Mouse (Mus musculus): ENCODE results near the gene Hist3h2ba. TPM values are rescaled to one million over a fixed set of nuclear protein-coding genes. Genes with fewer than 3 reads are reported as not detected.

Hist3h2ba gene
- total and polyA plus RNA-seq, 2 experiments from 2014 or later = 114 to 1,117 TPM

DNA sequence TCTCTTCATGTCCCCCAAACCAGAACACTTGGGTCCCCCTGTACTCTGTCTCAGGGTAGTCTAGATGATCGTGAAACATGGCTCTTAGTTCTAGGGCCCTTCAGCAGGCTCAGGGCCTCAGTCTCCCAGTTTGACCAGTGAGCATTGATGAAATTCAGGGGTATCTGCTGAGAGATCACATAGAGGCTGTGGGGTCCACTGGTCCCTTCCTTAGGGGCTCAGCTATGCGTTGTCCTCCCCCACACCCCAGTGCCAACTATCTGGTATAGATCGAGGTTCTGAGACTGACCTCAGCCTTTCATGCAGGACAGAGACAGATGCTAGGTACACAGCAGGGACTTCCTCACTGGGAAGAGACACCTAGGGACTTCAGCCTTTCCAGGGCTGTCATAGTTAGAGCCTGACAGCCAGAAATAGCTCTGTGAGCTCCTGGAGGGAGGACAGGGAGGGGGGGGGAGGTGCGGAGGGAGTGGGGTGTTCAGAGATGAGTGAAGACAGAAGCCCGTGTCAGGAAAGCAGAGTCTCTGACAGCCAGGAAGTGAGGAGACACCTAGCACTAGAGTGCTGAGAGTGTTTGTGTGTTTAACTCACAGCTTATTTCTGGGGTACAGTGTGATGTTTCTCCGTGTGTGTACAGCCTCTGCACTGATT lies 35.1 kb downstream of the Hist3h2ba start:
- 89% methylated on average over 6 of the region's 6 CpGs for WGBS

GRCm38 (mm10) chr11:58984657-58985056 lies 35.9 kb downstream of the Hist3h2ba start:
- no peak for DNase-seq (ENCODE audit: low spot score)
- 98% methylated on average over 6 of the region's 7 CpGs for whole genome bisulfite sequencing

More for the DNA sequence above, 35.1 kb downstream of the Hist3h2ba start:
- Histone ChIP-seq H3K4me3 (ENCODE audit: low read depth, low read length) (no peak overlapping the region), H3K4me1 (ENCODE audit: insufficient read depth, low read length) (peaks cover 18% of the 10 kb centered on the region), H3K27me3 (ENCODE audit: insufficient read depth, low read length) (no peaks in the 10 kb centered on the region), H3K9ac (replicated peaks; ENCODE audit: low read length, poor library complexity, severe bottlenecking) (no peak overlapping the region), H3K4me2 (ENCODE audit: low read depth, low read length, poor library complexity, severe bottlenecking) (no peak overlapping the region), H3K27ac (ENCODE audit: low read depth, low read length) (no peak overlapping the region), H3K9me3 (ENCODE audit: low read length) (no peaks in the 10 kb centered on the region), H3K36me3 (ENCODE audit: insufficient read depth, low read length) (peaks cover 50% of the 10 kb centered on the region)
- no peak for ATAC-seq (ENCODE audit: low FRiP score)
- TF ChIP-seq CTCF (IDR thresholded peaks at IDR 0.05) = no peak
- DNase-seq (ENCODE audit: low spot score) = no peak

DNA sequence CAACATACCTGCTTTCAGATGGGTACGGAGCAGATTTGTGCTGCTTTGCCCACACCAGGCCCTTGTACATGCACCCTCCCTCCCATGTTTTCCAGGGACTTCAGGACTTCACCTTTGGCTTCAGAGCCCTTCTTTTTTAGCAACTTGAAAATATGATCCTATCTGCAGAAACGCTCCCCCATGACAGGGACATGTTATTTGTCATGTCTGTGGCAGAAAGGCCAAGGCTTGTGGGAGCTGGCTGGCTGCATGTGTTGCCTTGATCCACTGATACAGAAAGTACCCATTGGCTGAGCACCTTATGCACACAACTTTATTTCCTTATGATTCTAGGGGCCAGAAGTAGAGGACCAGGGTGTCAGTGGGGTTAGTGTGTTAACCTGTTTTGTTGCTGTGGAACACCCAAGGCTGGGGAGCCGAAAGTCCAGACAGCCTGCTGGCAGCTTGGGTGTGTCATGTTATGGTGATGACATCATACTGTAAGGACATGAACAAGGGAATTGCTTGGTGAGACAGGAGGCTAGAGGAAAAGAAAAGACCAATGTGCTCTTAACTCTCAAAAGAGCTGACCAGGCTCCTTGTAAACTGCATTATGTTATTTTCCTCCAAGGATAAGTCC lies 36.7 kb downstream of the Hist3h2ba start:
- no peaks in the 10 kb centered on the region for H3K27me3 ChIP-seq (ENCODE audit: insufficient read depth, low read length)
- H3K9me3 ChIP-seq (ENCODE audit: low read length) = no peaks in the 10 kb centered on the region
- peaks cover 58% of the 10 kb centered on the region for H3K36me3 ChIP-seq (ENCODE audit: insufficient read depth, low read length)
- no peak overlapping the region for H3K4me2 ChIP-seq (ENCODE audit: low read depth, low read length, poor library complexity, severe bottlenecking)
- H3K4me3 ChIP-seq (ENCODE audit: low read depth, low read length) = no peak overlapping the region
- no peak for TF ChIP-seq CTCF (IDR thresholded peaks at IDR 0.05)
- H3K27ac ChIP-seq (ENCODE audit: low read depth, low read length) = no peak overlapping the region
- 0 out of 2 replicates have a peak, but pooled peaks cover 3% of the 10 kb centered on the region for H3K4me1 ChIP-seq (ENCODE audit: insufficient read depth, low read length)
- H3K9ac ChIP-seq (replicated peaks; ENCODE audit: low read length, poor library complexity, severe bottlenecking) = no peak overlapping the region
- DNase-seq (ENCODE audit: low spot score) (no peak), ATAC-seq (ENCODE audit: low FRiP score) (no peak)
- WGBS = 93% methylated on average over 3 of the region's 3 CpGs

More at GRCm38 (mm10) chr11:58984657-58985056, 35.9 kb downstream of the Hist3h2ba start:
- Histone ChIP-seq H3K27me3 (ENCODE audit: insufficient read depth, low read length) (no peaks in the 10 kb centered on the region), H3K4me2 (ENCODE audit: low read depth, low read length, poor library complexity, severe bottlenecking) (no peak overlapping the region), H3K36me3 (ENCODE audit: insufficient read depth, low read length) (peaks cover 58% of the 10 kb centered on the region), H3K27ac (ENCODE audit: low read depth, low read length) (no peak overlapping the region), H3K9me3 (ENCODE audit: low read length) (no peaks in the 10 kb centered on the region), H3K4me3 (ENCODE audit: low read depth, low read length) (no peak overlapping the region), H3K4me1 (ENCODE audit: insufficient read depth, low read length) (peaks cover 9% of the 10 kb centered on the region), H3K9ac (replicated peaks; ENCODE audit: low read length, poor library complexity, severe bottlenecking) (no peak overlapping the region)
- no peak for ATAC-seq (ENCODE audit: low FRiP score)
- TF ChIP-seq CTCF (IDR thresholded peaks at IDR 0.05) = no peak

GRCm38 (mm10) chr11:58989166-58989565 lies 40.4 kb downstream of the Hist3h2ba start:
- no peak for ATAC-seq (ENCODE audit: low FRiP score)
- peaks cover 51% of the 10 kb centered on the region for H3K36me3 ChIP-seq (ENCODE audit: insufficient read depth, low read length)
- no peaks in the 10 kb centered on the region for H3K9me3 ChIP-seq (ENCODE audit: low read length)

GRCm38 (mm10) chr11:58990141-58990540 lies 41.4 kb downstream of the Hist3h2ba start:
- H3K27me3 ChIP-seq (ENCODE audit: insufficient read depth, low read length) = no peaks in the 10 kb centered on the region
- no peak overlapping the region for H3K9ac ChIP-seq (replicated peaks; ENCODE audit: low read length, poor library complexity, severe bottlenecking)
- peaks cover 45% of the 10 kb centered on the region for H3K36me3 ChIP-seq (ENCODE audit: insufficient read depth, low read length)
- TF ChIP-seq CTCF (IDR thresholded peaks at IDR 0.05) = no peak
- no peak overlapping the region for H3K4me2 ChIP-seq (ENCODE audit: low read depth, low read length, poor library complexity, severe bottlenecking)
- no peak overlapping the region for H3K4me3 ChIP-seq (ENCODE audit: low read depth, low read length)
- WGBS = 88% methylated on average over 17 of the region's 17 CpGs
- 0 out of 2 replicates have a peak, but pooled peaks cover 4% of the 10 kb centered on the region for H3K4me1 ChIP-seq (ENCODE audit: insufficient read depth, low read length)
- DNase-seq (ENCODE audit: low spot score) (no peak), ATAC-seq (ENCODE audit: low FRiP score) (no peak)
- no peaks in the 10 kb centered on the region for H3K9me3 ChIP-seq (ENCODE audit: low read length)
- H3K27ac ChIP-seq (ENCODE audit: low read depth, low read length) = no peak overlapping the region

More at GRCm38 (mm10) chr11:58989166-58989565, 40.4 kb downstream of the Hist3h2ba start:
- no peak overlapping the region for H3K4me3 ChIP-seq (ENCODE audit: low read depth, low read length)
- H3K9ac ChIP-seq (replicated peaks; ENCODE audit: low read length, poor library complexity, severe bottlenecking) = no peak overlapping the region
- no peak overlapping the region for H3K4me2 ChIP-seq (ENCODE audit: low read depth, low read length, poor library complexity, severe bottlenecking)
- H3K4me1 ChIP-seq (ENCODE audit: insufficient read depth, low read length) = 0 out of 2 replicates have a peak, but pooled peaks cover 3% of the 10 kb centered on the region
- WGBS = 98% methylated on average over 4 of the region's 4 CpGs
- H3K27ac ChIP-seq (ENCODE audit: low read depth, low read length) = no peak overlapping the region
- no peak for TF ChIP-seq CTCF (IDR thresholded peaks at IDR 0.05)
- H3K27me3 ChIP-seq (ENCODE audit: insufficient read depth, low read length) = no peaks in the 10 kb centered on the region
- no peak for DNase-seq (ENCODE audit: low spot score)

GRCm38 (mm10) chr11:58990794-58991193 lies 42.1 kb downstream of the Hist3h2ba start:
- DNase-seq (ENCODE audit: low spot score) (no peak), ATAC-seq (ENCODE audit: low FRiP score) (no peak)
- 81% methylated on average over 9 of the region's 9 CpGs for WGBS
- H3K9me3 ChIP-seq (ENCODE audit: low read length) = no peaks in the 10 kb centered on the region
- H3K36me3 ChIP-seq (ENCODE audit: insufficient read depth, low read length) = peaks cover 39% of the 10 kb centered on the region
- H3K9ac ChIP-seq (replicated peaks; ENCODE audit: low read length, poor library complexity, severe bottlenecking) = no peak overlapping the region
- no peak for TF ChIP-seq CTCF (IDR thresholded peaks at IDR 0.05)
- H3K27me3 ChIP-seq (ENCODE audit: insufficient read depth, low read length) = 0 out of 2 replicates have a peak, but pooled peaks cover 2% of the 10 kb centered on the region
- 0 out of 2 replicates have a peak, but pooled peaks cover 4% of the 10 kb centered on the region for H3K4me1 ChIP-seq (ENCODE audit: insufficient read depth, low read length)
- H3K4me2 ChIP-seq (ENCODE audit: low read depth, low read length, poor library complexity, severe bottlenecking) = no peak overlapping the region
- H3K4me3 ChIP-seq (ENCODE audit: low read depth, low read length) = no peak overlapping the region
- H3K27ac ChIP-seq (ENCODE audit: low read depth, low read length) = no peak overlapping the region
